Mouse (Mus musculus) small intestine, adult 2 months (tissue): Measurements from ENCODE around the gene Cys1.

Source experiments
- CTCF ChIP-seq: fragments of 200-500 bp; IDR thresholded peaks from 2 replicates; pipeline ENCODE4 v1.5.1; 2012; ENCODE audit warnings: low read depth, mild to moderate bottlenecking, control low read depth, inconsistent platforms, low read length, moderate library complexity, mixed read lengths; ENCODE audit not compliant: insufficient replicate concordance, insufficient read length; ENCODE audit errors: extremely low read depth
- POLR2A ChIP-seq: fragments of 200-500 bp; IDR thresholded peaks from 2 replicates; pipeline ENCODE4 v1.6.1; 2012; ENCODE audit warnings: low read depth, mild to moderate bottlenecking, control low read depth, inconsistent platforms, low read length, moderate library complexity

- no peak for TF ChIP-seq CTCF
- TF ChIP-seq POLR2A, result no peak
Measured at GRCm38 (mm10) chr12:24645901-24646300, 35.7 kb downstream of the Cys1 start.
